Mouse (Mus musculus) hindbrain, embryonic 16.5 days (tissue): ENCODE data around the gene Man2a2. TPM values are rescaled to one million over a fixed set of nuclear protein-coding genes. Genes with fewer than 3 reads are reported as not detected.
"Not testable (repeated sequence)": the region's sequence is repeated elsewhere in the genome, so short reads cannot be mapped to it uniquely, and the experiment has no call there.

Experiments used
- ATAC-seq: fragments of 200-750 bp; cut with Nextera tagmentation; 2 replicates; pipeline ENCODE4 v1.8.0; 2017; ENCODE audit warnings: moderate TSS enrichment, moderate library complexity
- H3K27ac ChIP-seq: fragments of 300-500 bp; sonication (generic); 2 replicates; pipeline ENCODE4 v1.5.1; 2014; ENCODE audit warnings: low read depth, mild to moderate bottlenecking, control low read depth, low read length, moderate library complexity
- H3K27me3 ChIP-seq: fragments of 300-500 bp; sonication (generic); replicated peaks from 2 replicates; pipeline ENCODE4 v1.6.1; 2014; ENCODE audit warnings: low read length; ENCODE audit not compliant: control insufficient read depth, insufficient read depth
- H3K36me3 ChIP-seq: fragments of 300-500 bp; sonication (generic); 2 replicates; pipeline ENCODE4 v1.6.1; 2014; ENCODE audit warnings: mild to moderate bottlenecking, low read length, moderate library complexity, mixed read lengths; ENCODE audit not compliant: control insufficient read depth, insufficient read depth
- H3K4me1 ChIP-seq: fragments of 300-500 bp; sonication (generic); 2 replicates; pipeline ENCODE4 v1.6.1; 2014; ENCODE audit warnings: low read depth, low read length; ENCODE audit not compliant: control insufficient read depth, insufficient read depth
- H3K4me2 ChIP-seq: fragments of 300-500 bp; sonication (generic); 2 replicates; pipeline ENCODE4 v1.6.1; 2014; ENCODE audit warnings: mild to moderate bottlenecking, low read length, control low read depth, moderate library complexity
- H3K4me3 ChIP-seq: fragments of 300-500 bp; sonication (generic); 2 replicates; pipeline ENCODE4 v1.5.1; 2014; ENCODE audit warnings: mild to moderate bottlenecking, low read length, control low read depth, moderate library complexity
- H3K9ac ChIP-seq: fragments of 300-500 bp; sonication (generic); 2 replicates; pipeline ENCODE4 v1.6.1; 2014; ENCODE audit warnings: low read depth, mild to moderate bottlenecking, control low read depth, low read length, moderate library complexity
- H3K9me3 ChIP-seq: fragments of 300-500 bp; sonication (generic); 2 replicates; pipeline ENCODE4 v1.6.1; 2014; ENCODE audit warnings: mild to moderate bottlenecking, low read length, moderate library complexity; ENCODE audit not compliant: control insufficient read depth
- WGBS: fragments of 180-500 bp; shearing (Covaris S2); extraction: QIAGEN DNeasy Blood & Tissue Kit; methylation state at CpG from one replicate; pipeline ENCODE4 v1.1.7; 2014; 5-methylcytosine and 5-hydroxymethylcytosine counted together
- polyA plus RNA-seq: library from polyadenylated mRNA; unstranded; fragments of >200 nt; fragmentation: Nextera tagmentation; extraction: Ambion mirVana; gene quantifications from 2 replicates; pipeline ENCODE4 v1.2.1, GENCODE M21; 2015

Gene Man2a2
- polyA plus RNA-seq, 1 experiment from 2014 or later, result 20.7 TPM

DNA sequence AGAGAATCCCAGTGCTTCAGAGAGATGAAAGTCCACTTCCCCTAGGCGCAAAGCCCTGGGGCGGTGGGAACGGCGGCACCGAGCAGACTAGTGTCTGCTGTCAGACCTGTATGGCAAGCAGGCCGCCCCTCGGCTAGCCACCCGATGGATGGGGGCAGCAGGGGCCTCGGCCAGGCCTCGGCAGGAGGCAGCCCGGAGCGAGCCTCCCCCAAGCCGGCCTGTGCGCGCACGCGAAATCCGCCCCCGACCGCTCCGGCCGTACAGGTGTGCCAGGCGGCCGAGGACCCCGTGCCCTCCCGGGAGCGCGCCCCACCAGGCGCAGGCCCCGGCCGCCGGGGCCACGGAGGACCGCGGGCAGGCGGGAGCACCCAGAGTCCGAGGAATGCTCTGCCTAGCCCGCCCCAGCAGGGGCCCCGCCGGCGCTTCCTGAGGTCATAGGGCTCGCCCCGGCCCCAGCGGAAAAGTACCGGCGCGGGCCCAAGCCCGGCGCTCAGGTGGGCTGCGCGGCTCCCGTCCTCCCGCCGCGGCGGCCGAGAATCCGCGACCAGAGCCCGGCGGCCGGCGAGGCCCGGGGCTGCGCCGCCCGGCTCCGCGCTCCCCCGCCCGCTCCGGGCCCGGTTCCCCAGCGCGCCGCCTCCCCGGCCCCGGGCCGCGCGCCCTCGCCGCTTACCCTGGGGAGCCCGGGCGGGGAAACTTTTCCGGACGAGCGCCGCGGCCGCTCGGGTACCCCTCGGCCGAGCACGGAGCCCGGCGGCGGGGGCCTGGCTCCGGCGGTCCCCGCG is 30.9 kb upstream of the Man2a2 start:
- H3K9me3 ChIP-seq, result no peaks in the 10 kb centered on the region
- H3K9ac ChIP-seq, result peak overlapping the region; percentile 98
- WGBS, result under 1% methylated on average over 48 of the region's 102 CpGs
- H3K27me3 ChIP-seq, result no peaks in the 10 kb centered on the region
- H3K36me3 ChIP-seq, result no peaks in the 10 kb centered on the region; the same call in 1 of the 2 replicates
- H3K4me3 ChIP-seq, result peak overlapping the region; percentile 95
- H3K4me1 ChIP-seq, result peaks cover 28% of the 10 kb centered on the region
- peak overlapping the region; percentile 89 for H3K27ac ChIP-seq
- peak overlapping the region; percentile 96 for H3K4me2 ChIP-seq
- peak; percentile 57 for ATAC-seq

DNA sequence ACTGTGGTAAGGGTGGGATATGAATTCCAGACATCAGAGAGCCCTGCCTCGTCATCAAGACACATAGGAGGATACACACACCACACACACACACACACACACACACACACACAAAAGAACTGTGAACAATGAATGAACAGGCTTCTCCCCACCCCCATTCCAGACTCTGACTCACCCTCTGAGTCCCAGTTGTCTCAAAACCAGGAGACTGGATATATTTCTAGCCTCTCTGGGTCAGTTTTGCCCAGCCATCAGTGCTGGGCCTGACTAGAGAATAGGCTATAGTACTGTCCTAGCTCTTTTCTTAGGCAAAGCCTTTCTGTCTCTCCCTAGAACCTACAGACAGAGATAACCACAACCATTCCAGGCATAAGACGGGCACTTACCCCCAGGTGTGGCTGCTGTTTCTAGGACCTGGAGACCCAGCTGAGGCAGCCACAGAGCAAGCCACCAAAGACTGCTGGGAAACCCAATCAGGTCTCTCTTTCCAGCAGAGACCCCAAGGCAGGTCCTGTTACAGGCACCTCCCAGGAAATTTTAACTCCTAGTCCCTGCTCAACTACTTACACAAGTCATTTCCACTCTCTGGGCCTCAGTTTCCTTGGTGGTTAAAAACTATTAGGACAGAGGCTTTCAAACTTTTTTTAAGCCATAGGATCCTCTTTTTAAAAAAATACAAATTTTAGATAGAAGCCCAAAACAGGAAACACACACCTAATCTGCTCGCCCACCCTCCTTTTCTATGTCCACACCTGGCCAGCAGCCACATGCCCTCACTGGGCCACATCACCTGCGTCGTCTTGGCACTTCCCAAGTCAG is 30.1 kb upstream of the Man2a2 start:
- no peak overlapping the region; the same call in 1 of the 2 replicates for H3K27ac ChIP-seq
- WGBS, result 28% methylated on average over 5 of the region's 5 CpGs
- ATAC-seq, result no peak

DNA sequence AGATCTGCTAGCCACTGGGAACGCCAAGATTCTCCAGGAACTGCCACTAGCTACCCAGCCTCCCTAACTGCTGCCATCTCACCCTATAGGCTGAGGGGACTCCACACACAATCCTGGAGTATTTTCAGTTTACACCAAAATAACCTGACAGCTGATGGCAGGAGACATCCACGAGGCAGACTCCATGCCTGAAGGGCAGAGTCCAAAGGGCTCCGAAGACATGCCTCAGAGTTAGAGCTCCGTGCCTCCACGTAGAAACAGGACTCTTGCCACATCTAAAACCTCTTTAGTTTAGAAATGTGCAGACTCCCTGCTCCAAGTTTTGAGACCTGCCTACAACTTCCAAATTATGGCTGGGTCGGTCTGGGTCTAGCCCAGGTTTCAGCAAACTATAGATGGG is 29.4 kb upstream of the Man2a2 start:
- H3K4me3 ChIP-seq, result no peak overlapping the region
- H3K27ac ChIP-seq, result no peak overlapping the region

More for the DNA sequence above, 30.1 kb upstream of the Man2a2 start:
- H3K4me3 ChIP-seq, result peak overlapping the region; percentile 95
- H3K4me1 ChIP-seq, result peaks cover 28% of the 10 kb centered on the region
- no peaks in the 10 kb centered on the region for H3K27me3 ChIP-seq
- no peaks in the 10 kb centered on the region for H3K9me3 ChIP-seq
- peak overlapping the region; percentile 98 for H3K9ac ChIP-seq
- peaks cover 5% of the 10 kb centered on the region; the same call in 1 of the 2 replicates for H3K36me3 ChIP-seq
- H3K4me2 ChIP-seq, result peak overlapping the region; percentile 96

DNA sequence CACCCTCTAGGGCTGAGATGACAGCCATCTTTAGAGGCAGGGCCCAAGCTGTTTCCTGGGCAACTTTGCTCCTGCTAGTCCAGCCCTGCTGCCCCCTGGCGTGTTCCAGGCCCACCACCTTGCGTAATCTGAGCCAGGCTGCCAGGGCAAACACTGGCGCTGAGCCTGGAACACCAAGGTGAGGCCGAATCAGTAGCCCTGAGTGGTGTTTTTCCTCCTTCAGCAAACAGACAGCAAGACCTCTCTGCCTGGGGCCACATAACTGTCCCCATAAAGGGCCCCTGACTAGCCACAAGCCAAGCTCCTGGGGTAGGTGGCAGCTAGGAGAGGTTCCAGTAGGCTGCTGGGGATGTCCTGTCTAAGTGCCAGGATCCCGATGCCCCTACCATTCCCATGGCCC is 28.9 kb upstream of the Man2a2 start:
- Histone ChIP-seq H3K27ac (no peak overlapping the region), H3K4me1 (peaks cover 28% of the 10 kb centered on the region), H3K36me3 (peaks cover 13% of the 10 kb centered on the region; the same call in 1 of the 2 replicates), H3K4me3 (no peak overlapping the region), H3K9ac (peak overlapping the region; percentile 31; the same call in 1 of the 2 replicates), H3K9me3 (no peaks in the 10 kb centered on the region), H3K4me2 (0 out of 2 replicates have a peak overlapping the region, but pooled peaks have one; percentile 2), H3K27me3 (no peaks in the 10 kb centered on the region)
- 52% methylated on average over 5 of the region's 5 CpGs for WGBS
- ATAC-seq, result no peak

More for the DNA sequence above, 29.4 kb upstream of the Man2a2 start:
- no peak for ATAC-seq
- Histone ChIP-seq H3K27me3 (no peaks in the 10 kb centered on the region), H3K4me2 (peak overlapping the region; percentile 15), H3K9ac (peak overlapping the region; percentile 31), H3K36me3 (peaks cover 8% of the 10 kb centered on the region; the same call in 1 of the 2 replicates), H3K4me1 (peaks cover 28% of the 10 kb centered on the region), H3K9me3 (no peaks in the 10 kb centered on the region)
- WGBS, result 82% methylated on average over 6 of the region's 6 CpGs

DNA sequence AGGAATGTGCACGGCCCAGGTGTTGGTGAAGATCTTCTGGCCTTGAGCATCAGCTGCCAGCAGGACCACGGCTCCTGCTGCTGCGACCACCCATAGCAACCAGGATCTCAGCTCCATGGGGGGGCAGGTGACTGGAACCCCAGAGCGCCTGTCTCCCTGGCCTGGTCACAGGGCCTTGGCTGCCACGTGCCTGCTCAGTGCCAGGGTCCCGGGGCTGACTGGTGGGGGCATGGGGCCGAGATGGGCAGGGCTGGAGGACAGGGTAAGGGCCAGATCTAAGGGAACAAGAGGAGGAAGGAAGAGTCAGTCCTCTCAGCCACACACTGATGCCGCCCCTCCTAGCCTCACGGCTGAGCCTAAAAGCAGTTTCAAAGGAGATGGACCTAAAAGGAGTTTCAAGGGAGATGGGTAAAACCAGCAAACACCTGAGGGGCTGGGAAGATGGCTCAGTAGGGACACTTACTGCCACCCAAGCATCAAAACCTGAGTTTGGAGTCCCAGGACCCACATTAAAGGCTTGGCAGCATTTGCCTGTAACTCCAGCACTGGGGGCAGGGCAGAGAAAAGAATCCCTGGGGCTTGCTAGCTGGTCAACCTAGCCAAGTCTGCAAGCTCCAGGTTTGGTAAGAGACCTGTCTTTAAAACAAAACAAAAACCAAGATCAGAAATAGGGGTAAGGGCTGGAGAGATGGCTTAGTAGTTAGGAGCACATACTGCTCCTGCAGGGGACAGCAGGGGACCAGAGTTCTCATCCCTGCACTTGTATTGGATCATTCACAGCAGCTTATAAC is 27.7 kb upstream of the Man2a2 start:
- H3K36me3 ChIP-seq, result peaks cover 15% of the 10 kb centered on the region
- 81% methylated on average over 9 of the region's 9 CpGs for WGBS
- H3K27ac ChIP-seq, result no peak overlapping the region
- no peak overlapping the region for H3K4me3 ChIP-seq
- no peak overlapping the region for H3K9ac ChIP-seq
- H3K27me3 ChIP-seq, result no peaks in the 10 kb centered on the region
- H3K9me3 ChIP-seq, result no peaks in the 10 kb centered on the region
- H3K4me2 ChIP-seq, result no peak overlapping the region
- ATAC-seq, result no peak
- peaks cover 28% of the 10 kb centered on the region for H3K4me1 ChIP-seq

DNA sequence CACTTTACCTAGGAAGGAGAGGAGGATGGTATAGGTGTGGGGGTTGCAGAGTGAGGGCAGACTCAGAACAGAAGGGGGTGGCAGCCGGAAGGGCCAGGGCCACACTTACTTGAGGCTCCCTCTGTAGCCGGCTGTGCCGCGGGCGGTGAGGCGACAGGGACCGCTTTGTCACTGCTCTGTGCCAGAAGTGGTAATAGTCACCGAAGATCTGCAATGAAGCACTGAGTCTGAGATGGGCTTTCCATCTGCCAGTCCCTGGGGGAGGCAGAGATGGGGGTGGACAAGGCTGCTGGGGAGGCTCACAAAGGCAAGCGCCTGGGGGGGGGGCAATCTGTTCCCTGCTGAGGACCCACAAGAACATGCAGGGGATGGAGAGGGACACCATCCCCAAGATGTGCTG is 26.8 kb upstream of the Man2a2 start:
- Histone ChIP-seq H3K9me3 (no peaks in the 10 kb centered on the region), H3K4me1 (peaks cover 28% of the 10 kb centered on the region), H3K4me2 (no peak overlapping the region), H3K4me3 (no peak overlapping the region), H3K36me3 (peaks cover 23% of the 10 kb centered on the region), H3K27ac (no peak overlapping the region), H3K9ac (no peak overlapping the region), H3K27me3 (no peaks in the 10 kb centered on the region)
- 88% methylated on average over 9 of the region's 9 CpGs for WGBS
- ATAC-seq, result no peak

DNA sequence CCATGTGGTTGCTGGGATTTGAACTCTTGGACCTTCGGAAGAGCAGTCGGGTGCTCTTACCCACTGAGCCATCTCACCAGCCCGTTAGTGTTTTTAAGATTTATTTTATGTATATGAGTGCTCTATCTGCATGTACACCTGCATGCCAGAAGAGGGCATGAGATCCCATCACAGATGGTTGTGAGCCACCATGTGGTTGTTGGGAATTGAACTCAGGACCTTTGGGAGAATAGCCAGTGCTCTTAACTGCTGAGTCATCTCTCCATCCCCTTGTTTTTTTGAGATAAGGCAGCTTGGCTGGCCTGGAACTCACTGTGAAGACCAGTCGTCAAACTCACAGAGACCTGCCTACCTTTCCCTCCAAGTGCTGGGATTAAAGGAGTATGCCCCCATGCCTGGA is 25.3 kb upstream of the Man2a2 start:
- H3K4me2 ChIP-seq, H3K27ac ChIP-seq, H3K27me3 ChIP-seq, ATAC-seq, H3K9me3 ChIP-seq, H3K4me3 ChIP-seq, H3K9ac ChIP-seq: not testable (repeated sequence)
- peaks cover 25% of the 10 kb centered on the region for H3K4me1 ChIP-seq
- H3K36me3 ChIP-seq, result peaks cover 36% of the 10 kb centered on the region
- WGBS, result 89% methylated on average over 4 of the region's 4 CpGs

DNA sequence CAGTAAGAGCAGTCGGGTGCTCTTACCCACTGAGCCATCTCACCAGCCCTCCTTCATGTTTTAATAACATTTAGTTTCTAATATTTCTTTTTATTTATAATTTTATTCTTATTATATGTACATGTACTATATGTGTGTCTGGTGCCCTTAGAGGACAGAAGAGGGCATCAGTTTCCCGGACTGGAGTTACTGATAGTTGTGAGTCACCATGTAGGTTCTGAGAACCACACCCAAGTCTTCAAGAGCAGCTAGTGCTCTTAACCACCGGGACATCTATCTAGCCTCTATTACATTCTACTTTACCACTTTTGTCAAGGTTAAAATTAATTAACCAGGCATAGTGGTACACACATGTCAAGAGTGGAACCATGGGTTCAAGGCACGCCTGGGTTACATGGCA is 23.4 kb upstream of the Man2a2 start:
- peaks cover 53% of the 10 kb centered on the region for H3K36me3 ChIP-seq
- no peaks in the 10 kb centered on the region for H3K9me3 ChIP-seq
- H3K4me1 ChIP-seq, result peaks cover 8% of the 10 kb centered on the region
- no peak overlapping the region for H3K4me3 ChIP-seq
- WGBS, result 91% methylated on average over 4 of the region's 4 CpGs
- no peaks in the 10 kb centered on the region for H3K27me3 ChIP-seq
- H3K9ac ChIP-seq, result no peak overlapping the region
- H3K27ac ChIP-seq, result no peak overlapping the region
- H3K4me2 ChIP-seq, result no peak overlapping the region
- no peak for ATAC-seq
